Mouse (Mus musculus): ENCODE measurements around the gene Gm7145. TPM values are rescaled to one million over a fixed set of nuclear protein-coding genes. Genes with fewer than 3 reads are reported as not detected.
"Not testable (repeated sequence)": the region's sequence is repeated elsewhere in the genome, so short reads cannot be mapped to it uniquely, and the experiment has no call there.

Gm7145 gene
- polyA plus RNA-seq (2012; rRNA removed): not detected in 2 replicates

- Histone ChIP-seq H3K27ac (ENCODE audit: control insufficient read depth, insufficient read depth, low read depth, low read length) (no peak within 1 kb of the TSS), H3K27me3 (ENCODE audit: control insufficient read depth, insufficient read depth, low read length) (no peaks in the 10 kb centered on the region), H3K36me3 (ENCODE audit: control insufficient read depth, insufficient read depth, low read length) (no peaks in the 10 kb centered on the region), H3K4me1 (ENCODE audit: control insufficient read depth, insufficient read depth, low read length) (no peaks in the 10 kb centered on the region), H3K4me3 (ENCODE audit: control insufficient read depth, low read depth, low read length) (no peak within 1 kb of the TSS)
- no peak for TF ChIP-seq CTCF (IDR thresholded peaks at IDR 0.05; ENCODE audit: control insufficient read depth, insufficient read depth, insufficient replicate concordance, low read depth, low read length)
- TF ChIP-seq POLR2A (IDR thresholded peaks at IDR 0.05; ENCODE audit: control insufficient read depth, low read depth, low read length): no peak
Measured at GRCm38 (mm10) chr1:117965639-117966038, at the start of gene Gm7145. TSS of gene Gm7145 (plus strand) at chr1:117965939.

GRCm38 (mm10) chr1:117927715-117928114, 38.0 kb upstream of the Gm7145 start, which contains the start of gene Gm28168:
TSS of gene Gm28168 (plus strand) at chr1:117928015.
- H3K36me3 ChIP-seq (ENCODE audit: control insufficient read depth, insufficient read depth, low read length); H3K27ac ChIP-seq (ENCODE audit: control insufficient read depth, insufficient read depth, low read depth, low read length); H3K27me3 ChIP-seq (ENCODE audit: control insufficient read depth, insufficient read depth, low read length); H3K4me3 ChIP-seq (ENCODE audit: control insufficient read depth, low read depth, low read length); H3K4me1 ChIP-seq (ENCODE audit: control insufficient read depth, insufficient read depth, low read length): not testable (repeated sequence)

GRCm38 (mm10) chr1:118003876-118004275, 38.1 kb downstream of the Gm7145 start:
- H3K4me3 ChIP-seq (ENCODE audit: control insufficient read depth, low read depth, low read length); H3K27ac ChIP-seq (ENCODE audit: control insufficient read depth, insufficient read depth, low read depth, low read length); H3K27me3 ChIP-seq (ENCODE audit: control insufficient read depth, insufficient read depth, low read length); H3K4me1 ChIP-seq (ENCODE audit: control insufficient read depth, insufficient read depth, low read length); H3K36me3 ChIP-seq (ENCODE audit: control insufficient read depth, insufficient read depth, low read length): not testable (repeated sequence)

- not testable (repeated sequence) for H3K27ac ChIP-seq (ENCODE audit: control insufficient read depth, insufficient read depth, low read depth, low read length); H3K4me1 ChIP-seq (ENCODE audit: control insufficient read depth, insufficient read depth, low read length); H3K4me3 ChIP-seq (ENCODE audit: control insufficient read depth, low read depth, low read length); H3K27me3 ChIP-seq (ENCODE audit: control insufficient read depth, insufficient read depth, low read length); H3K36me3 ChIP-seq (ENCODE audit: control insufficient read depth, insufficient read depth, low read length)
- peak; percentile 10; the same call in 1 of the 2 replicates for TF ChIP-seq CTCF (IDR thresholded peaks at IDR 0.05; ENCODE audit: control insufficient read depth, insufficient read depth, insufficient replicate concordance, low read depth, low read length)
Measured at GRCm38 (mm10) chr1:118012736-118013135, 47.0 kb downstream of the Gm7145 start.

Other genes with a start within 250 kb of the Gm7145 start
- gene B020011L13Rik, start 184.8 kb upstream of the Gm7145 start, polyA plus RNA-seq (2012; rRNA removed): not detected in 2 replicates
- not detected in 2 replicates for gene Gm28360, start 135.9 kb upstream of the Gm7145 start, polyA plus RNA-seq (2012; rRNA removed)
- gene Gm28168, start 37.9 kb upstream of the Gm7145 start, polyA plus RNA-seq (2012; rRNA removed): not detected in 2 replicates
- not detected in 2 replicates for gene Gm29106, start 210.6 kb downstream of the Gm7145 start, polyA plus RNA-seq (2012; rRNA removed)